Mouse (Mus musculus) thymus, postnatal 25 days (tissue): Measurements from ENCODE around the gene Pxn.
"Not testable (repeated sequence)": the region's sequence is repeated elsewhere in the genome, so short reads cannot be mapped to it uniquely, and the experiment has no call there.

ENCODE experiments used
- DNase-seq: peaks from one replicate; pipeline ENCODE4 v3.0.0; 2022

Gene Pxn

GRCm38 (mm10) chr5:115509790-115510689 lies 3.6 kb downstream of the Pxn start:
- no peak for DNase-seq

GRCm38 (mm10) chr5:115512375-115512774 lies 5.9 kb downstream of the Pxn start:
- DNase-seq, result no peak

GRCm38 (mm10) chr5:115513246-115513645 lies 6.8 kb downstream of the Pxn start:
- DNase-seq, result no peak

GRCm38 (mm10) chr5:115513721-115514120 lies 7.2 kb downstream of the Pxn start:
- DNase-seq, result no peak

- DNase-seq, result no peak
Measured at GRCm38 (mm10) chr5:115514346-115514745, 7.9 kb downstream of the Pxn start.

- no peak for DNase-seq
Measured at GRCm38 (mm10) chr5:115514896-115515587, 8.6 kb downstream of the Pxn start.

- peak; percentile 60 for DNase-seq
Measured at GRCm38 (mm10) chr5:115516081-115516907, 9.8 kb downstream of the Pxn start.

GRCm38 (mm10) chr5:115516908-115517307 lies 10.4 kb downstream of the Pxn start:
- no peak for DNase-seq

GRCm38 (mm10) chr5:115517501-115517900 lies 11.0 kb downstream of the Pxn start:
- DNase-seq, result peak; percentile 32

GRCm38 (mm10) chr5:115518214-115518613 lies 11.7 kb downstream of the Pxn start:
- DNase-seq, result not testable (repeated sequence)

- DNase-seq, result no peak
Measured at GRCm38 (mm10) chr5:115520325-115520869, 13.9 kb downstream of the Pxn start.

GRCm38 (mm10) chr5:115521553-115522461 lies 15.3 kb downstream of the Pxn start:
- DNase-seq, result peak; percentile 75

GRCm38 (mm10) chr5:115522531-115522930 lies 16.1 kb downstream of the Pxn start:
- DNase-seq, result no peak

GRCm38 (mm10) chr5:115522981-115523499 lies 16.6 kb downstream of the Pxn start:
- DNase-seq, result no peak

GRCm38 (mm10) chr5:115523971-115524370 lies 17.5 kb downstream of the Pxn start:
- DNase-seq, result no peak

GRCm38 (mm10) chr5:115524471-115524870 lies 18.0 kb downstream of the Pxn start:
- no peak for DNase-seq

- DNase-seq, result no peak
Measured at GRCm38 (mm10) chr5:115525416-115525815, 18.9 kb downstream of the Pxn start.

GRCm38 (mm10) chr5:115525943-115526342 lies 19.5 kb downstream of the Pxn start:
- DNase-seq, result no peak

GRCm38 (mm10) chr5:115526456-115527202 lies 20.2 kb downstream of the Pxn start:
- DNase-seq, result no peak

- DNase-seq, result no peak
Measured at GRCm38 (mm10) chr5:115528128-115528527, 21.7 kb downstream of the Pxn start.

GRCm38 (mm10) chr5:115529364-115529741 lies 22.9 kb downstream of the Pxn start:
- DNase-seq, result no peak
